Mouse (Mus musculus) liver, postnatal 0 days (tissue): ENCODE measurements around the gene Zfp704. TPM values are rescaled to one million over a fixed set of nuclear protein-coding genes. Genes with fewer than 3 reads are reported as not detected.

Experiments used
- ATAC-seq: fragments of 200-750 bp; cut with Nextera tagmentation; 2 replicates; pipeline ENCODE4 v1.8.0; 2017; ENCODE audit warnings: mild to moderate bottlenecking, moderate library complexity
- DNase-seq: peaks from one replicate; pipeline ENCODE4 v3.0.0-alpha.2; 2016
- H3K27ac ChIP-seq: fragments of 300-500 bp; sonication (generic); 2 replicates; pipeline ENCODE4 v1.5.1; 2014; ENCODE audit warnings: antibody characterized with exemption, moderate library complexity, mild to moderate bottlenecking, low read depth
- H3K27me3 ChIP-seq: fragments of 300-500 bp; sonication (generic); 2 replicates; pipeline ENCODE4 v1.6.1; 2014; ENCODE audit warnings: low read length, control low read depth, mixed read lengths; ENCODE audit not compliant: insufficient read depth
- H3K36me3 ChIP-seq: fragments of 300-500 bp; sonication (generic); replicated peaks from 2 replicates; pipeline ENCODE4 v1.6.1; 2014; ENCODE audit warnings: mild to moderate bottlenecking, control low read depth, low read length, moderate library complexity, mixed read lengths; ENCODE audit not compliant: insufficient read depth
- H3K4me1 ChIP-seq: fragments of 300-500 bp; sonication (generic); 2 replicates; pipeline ENCODE4 v1.6.1; 2014; ENCODE audit warnings: antibody characterized with exemption, mild to moderate bottlenecking, control low read depth; ENCODE audit not compliant: insufficient read depth
- H3K4me2 ChIP-seq: fragments of 300-500 bp; sonication (generic); 2 replicates; pipeline ENCODE4 v1.6.1; 2014; ENCODE audit warnings: low read depth, mild to moderate bottlenecking, low read length, moderate library complexity, mixed read lengths
- H3K4me3 ChIP-seq: fragments of 300-500 bp; sonication (generic); 2 replicates; pipeline ENCODE4 v1.5.1; 2014; ENCODE audit warnings: low read depth, low read length
- H3K9ac ChIP-seq: fragments of 300-500 bp; sonication (generic); replicated peaks from 2 replicates; pipeline ENCODE4 v1.6.1; 2014; ENCODE audit warnings: mild to moderate bottlenecking, moderate library complexity
- H3K9me3 ChIP-seq: fragments of 300-500 bp; sonication (generic); 2 replicates; pipeline ENCODE4 v1.6.1; 2016; ENCODE audit warnings: mild to moderate bottlenecking, control low read depth, low read length, mixed read lengths
- CTCF ChIP-seq: sonication (generic); IDR thresholded peaks from 2 replicates; pipeline ENCODE4 v1.5.1; 2016; ENCODE audit warnings: antibody characterized with exemption, low read depth
- EP300 ChIP-seq: IDR thresholded peaks from 2 replicates; pipeline ENCODE4 v1.6.1; 2016; ENCODE audit warnings: antibody characterized with exemption, low read depth, mild to moderate bottlenecking
- WGBS: fragments of 180-500 bp; shearing (Covaris S2); extraction: QIAGEN DNeasy Blood & Tissue Kit; methylation state at CpG from one replicate; pipeline ENCODE4 v1.1.7; 2014; ENCODE audit not compliant: insufficient replicate concordance; 5-methylcytosine and 5-hydroxymethylcytosine counted together
- polyA plus RNA-seq: library from polyadenylated mRNA; unstranded; fragments of >200 nt; fragmentation: Nextera tagmentation; extraction: Ambion mirVana; gene quantifications from 2 replicates; pipeline ENCODE4 v1.2.1, GENCODE M21; 2015

Gene Zfp704
- polyA plus RNA-seq, 1 experiment from 2014 or later, result 0.94 TPM

DNA sequence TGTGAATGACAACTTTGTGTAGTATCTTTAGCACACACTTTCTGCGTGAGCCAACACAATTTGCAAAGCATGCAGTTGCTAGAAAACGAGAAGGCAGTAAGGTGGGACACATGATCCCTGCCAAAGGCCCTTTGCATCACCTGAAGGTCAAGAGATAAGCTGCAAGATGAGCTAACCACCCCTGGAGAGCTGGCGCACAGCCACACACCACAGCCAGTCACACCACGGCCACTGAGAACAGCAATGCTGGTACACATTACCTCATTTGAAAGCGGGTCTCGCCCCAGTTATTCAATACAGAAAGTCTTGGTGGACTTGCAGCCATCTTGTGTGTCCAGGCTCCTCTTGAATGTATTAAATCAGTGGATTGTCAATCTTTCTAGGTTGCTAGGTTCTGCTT lies 9.3 kb downstream of the Zfp704 start:
- TF ChIP-seq CTCF (no peak), EP300 (no peak)
- WGBS, result 46% methylated on average over 6 of the region's 6 CpGs
- Histone ChIP-seq H3K9me3 (no peaks in the 10 kb centered on the region), H3K9ac (no peak overlapping the region), H3K36me3 (no peaks in the 10 kb centered on the region), H3K4me3 (no peak overlapping the region), H3K27me3 (no peaks in the 10 kb centered on the region), H3K4me2 (no peak overlapping the region), H3K27ac (0 out of 2 replicates have a peak overlapping the region, but pooled peaks have one; percentile 39), H3K4me1 (peaks cover 12% of the 10 kb centered on the region)
- DNase-seq (peak; percentile 56), ATAC-seq (peak; percentile 79)

DNA sequence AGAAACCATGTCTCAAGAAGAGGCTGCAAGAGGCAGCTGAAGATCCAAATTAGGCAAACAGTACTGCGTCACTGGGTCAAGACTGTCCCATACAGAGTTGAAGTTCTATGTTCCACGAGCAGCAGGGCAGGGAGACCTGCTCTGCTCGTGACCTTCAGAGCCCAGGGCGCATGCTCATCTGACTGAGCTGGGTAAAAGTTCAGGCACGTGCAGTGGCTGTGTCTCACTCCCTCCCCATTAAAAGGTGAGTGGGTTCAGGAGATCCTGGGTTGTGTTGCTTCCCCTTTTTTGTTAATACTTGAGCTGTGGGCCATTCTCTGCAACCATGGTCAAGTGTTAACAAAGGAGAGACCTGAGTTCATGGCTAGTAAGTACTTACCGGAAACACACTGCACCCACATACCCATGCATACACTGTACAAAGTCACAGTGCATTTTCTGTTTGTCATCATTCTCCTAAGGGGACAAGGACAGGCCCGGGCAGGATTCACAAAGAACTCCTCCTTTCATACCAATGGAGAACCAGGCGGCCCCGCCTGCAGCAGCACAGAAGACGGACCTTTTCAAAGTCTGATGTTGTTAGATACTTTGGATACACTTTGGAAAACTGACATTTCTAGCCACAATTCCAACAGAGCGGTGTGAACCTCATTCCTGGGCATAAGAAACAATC lies 10.0 kb downstream of the Zfp704 start:
- Histone ChIP-seq H3K9ac (no peak overlapping the region), H3K4me2 (no peak overlapping the region), H3K27me3 (no peaks in the 10 kb centered on the region), H3K4me1 (peaks cover 12% of the 10 kb centered on the region), H3K4me3 (no peak overlapping the region), H3K36me3 (no peaks in the 10 kb centered on the region), H3K9me3 (no peaks in the 10 kb centered on the region), H3K27ac (0 out of 2 replicates have a peak overlapping the region, but pooled peaks have one; percentile 39)
- peak; percentile 60; the same call in 1 of the 2 replicates for ATAC-seq
- WGBS, result 62% methylated on average over 11 of the region's 11 CpGs
- TF ChIP-seq EP300 (no peak), CTCF (no peak)
- no peak for DNase-seq

DNA sequence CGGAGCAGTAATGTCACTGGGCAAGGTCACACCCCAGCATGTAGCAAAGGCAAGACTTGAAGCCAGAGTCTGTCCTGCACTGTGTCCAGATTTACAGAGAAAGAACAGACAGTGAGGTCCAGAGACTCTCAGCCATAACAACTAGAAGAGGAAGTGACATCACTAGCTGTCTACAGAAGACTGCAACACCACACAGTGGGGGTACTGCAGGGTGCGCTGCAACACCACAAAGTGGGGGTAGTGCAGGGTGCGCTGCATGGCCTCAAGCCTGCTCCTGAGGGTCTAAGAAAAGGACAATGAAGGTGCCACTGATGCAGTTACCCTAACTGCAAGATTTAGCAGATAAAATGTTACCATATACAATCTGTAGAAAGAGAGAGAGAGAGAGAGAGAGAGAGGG lies 11.8 kb downstream of the Zfp704 start:
- DNase-seq, result no peak
- H3K4me1 ChIP-seq, result peaks cover 9% of the 10 kb centered on the region
- H3K27ac ChIP-seq, result no peak overlapping the region
- 66% methylated on average over 3 of the region's 3 CpGs for WGBS
- H3K9ac ChIP-seq, result no peak overlapping the region
- TF ChIP-seq CTCF (peak; percentile 38), EP300 (no peak)
- ATAC-seq, result no peak
- H3K27me3 ChIP-seq, result no peaks in the 10 kb centered on the region
- H3K9me3 ChIP-seq, result no peaks in the 10 kb centered on the region
- H3K4me3 ChIP-seq, result no peak overlapping the region
- no peak overlapping the region for H3K4me2 ChIP-seq
- no peaks in the 10 kb centered on the region for H3K36me3 ChIP-seq

DNA sequence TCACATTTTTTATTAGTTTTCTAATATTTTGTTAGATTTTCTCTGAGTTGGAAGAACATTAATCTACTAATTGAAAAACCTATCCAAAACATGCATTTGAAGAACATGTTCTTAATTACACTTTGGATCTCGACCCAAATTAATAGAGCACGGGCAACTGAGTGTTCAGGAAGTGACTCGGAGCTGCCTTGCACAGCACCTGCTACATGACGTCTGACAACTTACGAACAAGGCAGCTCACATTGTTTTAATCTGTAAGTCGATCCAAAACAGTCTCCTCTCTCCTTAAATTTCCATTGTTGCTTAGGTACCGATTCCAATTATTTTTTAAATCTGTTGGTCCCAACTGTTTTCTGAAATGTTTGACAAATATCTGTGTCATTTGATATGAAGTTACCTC lies 15.4 kb downstream of the Zfp704 start:
- Histone ChIP-seq H3K36me3 (no peaks in the 10 kb centered on the region), H3K4me1 (no peaks in the 10 kb centered on the region; the same call in 1 of the 2 replicates), H3K4me2 (no peak overlapping the region), H3K4me3 (no peak overlapping the region), H3K9me3 (no peaks in the 10 kb centered on the region), H3K9ac (no peak overlapping the region), H3K27ac (no peak overlapping the region), H3K27me3 (no peaks in the 10 kb centered on the region)
- ATAC-seq (no peak), DNase-seq (no peak)
- 57% methylated on average over 7 of the region's 7 CpGs for WGBS
- TF ChIP-seq CTCF, result no peak
- no peak for TF ChIP-seq EP300

DNA sequence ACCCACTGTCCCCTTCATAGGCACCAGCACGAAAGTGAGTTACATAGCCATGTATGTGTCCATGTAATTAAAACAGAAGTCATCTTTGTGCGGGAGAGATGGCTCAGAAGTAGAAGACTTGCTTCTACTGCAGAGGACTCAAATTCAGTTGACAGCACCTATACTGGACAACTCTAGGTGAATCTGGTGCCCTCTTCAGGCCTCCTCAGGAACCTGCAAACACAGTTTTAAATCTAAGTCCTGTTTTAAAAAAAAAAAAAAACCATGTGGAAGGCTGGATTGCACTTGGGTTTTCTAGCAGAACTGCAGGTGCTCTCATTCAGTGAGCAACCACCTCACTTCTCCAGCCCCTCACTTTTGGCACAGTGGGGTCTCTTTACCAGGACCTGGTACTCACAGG lies 16.1 kb downstream of the Zfp704 start:
- no peaks in the 10 kb centered on the region; the same call in 1 of the 2 replicates for H3K4me1 ChIP-seq
- H3K4me3 ChIP-seq, result no peak overlapping the region
- H3K9ac ChIP-seq, result no peak overlapping the region
- ATAC-seq (no peak), DNase-seq (peak; percentile 38)
- no peak overlapping the region for H3K27ac ChIP-seq
- 57% methylated on average over 2 of the region's 2 CpGs for WGBS
- no peak overlapping the region for H3K4me2 ChIP-seq
- H3K36me3 ChIP-seq, result no peaks in the 10 kb centered on the region
- no peaks in the 10 kb centered on the region for H3K9me3 ChIP-seq
- no peak for TF ChIP-seq EP300
- peak; percentile 73 for TF ChIP-seq CTCF
- H3K27me3 ChIP-seq, result no peaks in the 10 kb centered on the region

DNA sequence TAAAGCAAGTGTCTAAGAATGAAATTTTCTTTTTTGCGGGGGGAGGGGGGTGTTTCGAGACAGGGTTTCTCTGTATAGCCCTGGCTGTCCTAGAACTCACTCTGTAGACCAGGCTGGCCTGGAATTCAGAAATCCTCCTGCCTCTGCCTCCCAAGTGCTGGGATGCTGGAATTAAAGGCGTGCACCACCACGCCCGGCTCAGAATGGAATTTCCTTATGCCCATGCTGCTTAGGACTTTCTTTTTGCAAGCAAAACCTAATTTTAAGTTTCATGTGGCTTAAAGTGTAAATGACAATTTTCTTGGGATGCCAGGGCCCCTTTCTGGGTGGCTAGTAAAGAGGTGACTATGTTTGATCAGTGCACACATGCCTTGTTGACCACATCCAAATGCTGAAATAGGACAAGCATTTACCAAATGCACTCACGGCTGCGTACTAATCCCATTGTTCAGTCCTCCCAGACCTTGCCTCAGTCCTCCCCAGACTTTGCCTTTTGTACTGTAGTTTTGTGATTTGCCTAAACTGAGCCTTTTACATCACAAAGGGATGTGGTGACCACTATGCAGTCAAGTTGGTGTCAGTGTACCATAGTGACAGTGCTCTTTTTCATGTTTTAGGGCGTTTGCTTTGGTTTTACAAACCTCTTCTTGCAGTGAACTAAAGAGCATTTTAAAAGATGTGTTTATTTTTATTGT lies 18.3 kb downstream of the Zfp704 start:
- Histone ChIP-seq H3K9me3 (no peaks in the 10 kb centered on the region), H3K4me3 (no peak overlapping the region), H3K4me2 (no peak overlapping the region), H3K36me3 (no peaks in the 10 kb centered on the region), H3K27me3 (no peaks in the 10 kb centered on the region), H3K4me1 (no peaks in the 10 kb centered on the region), H3K9ac (no peak overlapping the region), H3K27ac (no peak overlapping the region)
- DNase-seq, result no peak
- 88% methylated on average over 8 of the region's 8 CpGs for WGBS
- no peak for ATAC-seq
- TF ChIP-seq EP300, result no peak
- TF ChIP-seq CTCF, result no peak
